Mouse (Mus musculus) thymus, adult 2 months (tissue): ENCODE measurements around the gene Rln3. TPM values are rescaled to one million over a fixed set of nuclear protein-coding genes. Genes with fewer than 3 reads are reported as not detected.

ENCODE experiments used
- DNase-seq: peaks from one replicate; pipeline ENCODE4 v3.0.0; 2021
- H3K27ac ChIP-seq: fragments of 200-500 bp; 2 replicates; pipeline ENCODE4 v1.5.1; 2012; ENCODE audit warnings: low read length, control low read depth; ENCODE audit not compliant: control insufficient read depth, insufficient read depth
- H3K27me3 ChIP-seq: fragments of 200-500 bp; 2 replicates; pipeline ENCODE4 v1.6.1; 2012; ENCODE audit warnings: mild to moderate bottlenecking, low read length, moderate library complexity, mixed read lengths; ENCODE audit not compliant: control insufficient read depth, insufficient read depth
- H3K36me3 ChIP-seq: fragments of 200-500 bp; 2 replicates; pipeline ENCODE4 v1.6.1; 2012; ENCODE audit warnings: mild to moderate bottlenecking, low read length, moderate library complexity; ENCODE audit not compliant: control insufficient read depth, insufficient read depth
- H3K4me1 ChIP-seq: fragments of 200-500 bp; replicated peaks from 2 replicates; pipeline ENCODE4 v1.6.1; 2012; ENCODE audit warnings: low read length; ENCODE audit not compliant: control insufficient read depth, insufficient read depth
- H3K4me3 ChIP-seq: fragments of 200-500 bp; 2 replicates; pipeline ENCODE4 v1.5.1; 2012; ENCODE audit warnings: mild to moderate bottlenecking, low read length, control low read depth, moderate library complexity; ENCODE audit not compliant: control insufficient read depth, insufficient read depth
- CTCF ChIP-seq: fragments of 200-500 bp; IDR thresholded peaks from 2 replicates; pipeline ENCODE4 v1.5.1; 2012; ENCODE audit warnings: mild to moderate bottlenecking, control low read depth, low read length, moderate library complexity, borderline replicate concordance; ENCODE audit not compliant: control insufficient read depth, poor library complexity, insufficient read depth; ENCODE audit errors: extremely low read depth
- POLR2A ChIP-seq: fragments of 200-500 bp; IDR thresholded peaks from 2 replicates; pipeline ENCODE4 v1.6.1; 2012; ENCODE audit warnings: mild to moderate bottlenecking, low read length, control low read depth, moderate library complexity; ENCODE audit not compliant: control insufficient read depth, poor library complexity, insufficient read depth; ENCODE audit errors: extremely low read depth
- WGBS: fragments of 180-500 bp; shearing (Covaris S2); methylation state at CpG from one replicate; pipeline ENCODE4 v1.1.7; 2018; 5-methylcytosine and 5-hydroxymethylcytosine counted together
- polyA plus RNA-seq: library from polyadenylated mRNA; depleted of rRNA; stranded (reverse); fragments of >200 nt; gene quantifications from 2 replicates; pipeline ENCODE4 v1.2.3, GENCODE M21; 2012

The Rln3 gene
- polyA plus RNA-seq, 1 experiment: 9.1 TPM

DNA sequence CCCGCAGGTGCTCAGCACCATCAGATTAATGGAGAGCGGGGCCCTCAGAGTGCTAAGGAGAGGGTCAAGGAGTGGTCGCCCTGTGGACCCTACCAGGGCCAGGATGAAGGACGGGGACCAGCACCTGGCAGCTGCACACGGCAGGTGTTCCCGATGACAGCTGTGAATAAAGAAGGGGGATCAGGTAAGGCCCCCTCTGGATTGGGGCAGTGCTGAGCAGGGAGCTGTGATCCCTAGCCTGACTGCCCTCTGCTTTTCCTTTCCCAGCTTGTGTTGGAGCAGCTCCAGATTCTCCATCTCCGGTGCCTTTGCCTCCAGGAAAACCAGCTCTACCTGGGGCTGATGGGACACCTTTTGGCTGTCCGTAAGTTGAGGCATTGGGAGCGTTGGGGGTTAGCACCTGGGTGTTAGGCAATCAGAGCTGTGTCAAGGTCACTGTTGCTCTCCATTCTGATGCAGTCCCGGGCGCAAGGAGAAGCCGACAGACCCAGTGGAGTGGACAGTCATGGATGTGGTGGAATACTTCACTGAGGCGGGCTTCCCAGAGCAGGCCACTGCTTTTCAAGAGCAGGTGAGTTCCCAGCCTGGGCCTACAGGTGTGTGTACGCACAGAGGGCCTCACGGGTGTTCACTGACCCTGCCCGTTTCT lies 45.6 kb downstream of the Rln3 start:
- WGBS: 88% methylated on average over 16 of the region's 16 CpGs
- no peak for TF ChIP-seq CTCF
- TF ChIP-seq POLR2A: no peak
- no peaks in the 10 kb centered on the region for H3K27me3 ChIP-seq
- peaks cover 37% of the 10 kb centered on the region for H3K4me1 ChIP-seq
- no peak overlapping the region for H3K27ac ChIP-seq
- H3K36me3 ChIP-seq: no peaks in the 10 kb centered on the region
- peak overlapping the region; percentile 97 for H3K4me3 ChIP-seq
- DNase-seq: no peak

DNA sequence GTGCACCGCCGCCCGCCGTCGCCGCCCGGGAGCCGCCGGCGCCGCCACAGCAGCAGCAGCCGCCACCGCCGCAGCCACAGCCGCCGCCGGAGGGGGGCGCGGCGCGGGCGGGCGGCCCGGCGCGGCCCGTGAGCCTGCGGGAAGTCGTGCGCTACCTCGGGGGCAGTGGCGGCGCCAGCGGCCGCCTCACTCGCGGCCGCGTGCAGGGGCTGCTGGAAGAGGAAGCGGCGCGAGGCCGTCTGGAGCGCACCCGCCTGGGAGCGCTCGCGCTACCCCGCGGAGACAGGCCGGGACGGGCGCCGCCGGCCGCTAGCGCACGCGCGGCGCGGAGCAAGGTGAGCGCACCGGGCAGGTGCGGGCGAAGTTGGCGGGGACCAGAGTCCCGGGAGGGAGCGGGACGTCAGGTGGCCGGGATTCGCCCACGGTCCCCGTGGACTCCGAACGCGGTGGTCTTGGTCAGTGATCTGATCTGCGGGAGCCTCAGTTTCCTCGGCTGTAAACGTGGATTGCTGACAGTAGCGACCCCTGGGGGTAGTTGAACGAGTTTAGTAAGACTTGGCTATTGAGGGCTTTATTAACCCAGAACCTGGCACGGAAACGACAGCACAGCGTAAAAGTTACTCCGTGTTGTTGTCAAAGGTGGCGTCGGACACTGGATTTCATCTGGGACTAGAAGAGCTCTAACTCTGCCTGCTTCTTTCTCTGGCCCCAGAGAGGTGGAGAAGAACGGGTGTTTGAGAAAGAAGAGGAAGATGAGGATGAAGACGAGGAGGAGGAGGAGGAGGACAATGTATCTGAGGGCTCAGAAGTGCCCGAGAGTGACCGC lies 46.4 kb downstream of the Rln3 start:
- WGBS: 18% methylated on average over 92 of the region's 92 CpGs
- H3K27me3 ChIP-seq: no peaks in the 10 kb centered on the region
- H3K27ac ChIP-seq: no peak overlapping the region
- peaks cover 32% of the 10 kb centered on the region for H3K4me1 ChIP-seq
- peak overlapping the region; percentile 97 for H3K4me3 ChIP-seq
- TF ChIP-seq POLR2A: 0 out of 2 replicates have a peak, but pooled peaks have one; percentile 38
- peak; percentile 82; the same call in 1 of the 2 replicates for TF ChIP-seq CTCF
- H3K36me3 ChIP-seq: no peaks in the 10 kb centered on the region
- peak; percentile 80 for DNase-seq

DNA sequence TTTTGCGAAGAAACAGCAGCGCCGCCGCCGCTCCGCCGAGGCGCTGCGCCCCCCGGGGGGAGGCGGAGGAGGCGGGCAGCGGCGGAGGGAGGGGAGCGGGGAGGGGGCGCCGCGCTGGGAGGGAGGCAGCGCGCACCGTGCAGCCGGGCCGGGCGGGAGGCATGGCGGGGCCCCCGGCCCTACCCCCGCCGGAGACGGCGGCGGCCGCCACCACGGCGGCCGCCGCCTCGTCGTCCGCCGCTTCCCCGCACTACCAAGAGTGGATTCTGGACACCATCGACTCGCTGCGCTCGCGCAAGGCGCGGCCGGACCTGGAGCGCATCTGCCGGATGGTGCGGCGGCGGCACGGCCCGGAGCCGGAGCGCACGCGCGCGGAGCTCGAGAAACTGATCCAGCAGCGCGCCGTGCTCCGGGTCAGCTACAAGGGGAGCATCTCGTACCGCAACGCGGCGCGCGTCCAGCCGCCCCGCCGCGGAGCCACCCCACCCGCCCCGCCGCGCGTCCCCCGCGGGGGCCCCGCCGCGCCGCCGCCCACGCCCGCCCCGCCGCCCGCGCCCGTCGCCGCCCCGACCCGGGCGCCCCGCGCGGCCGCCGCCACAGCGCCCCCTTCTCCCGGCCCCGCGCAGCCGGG lies 47.2 kb downstream of the Rln3 start, which contains the start of gene Samd1:
Gene Samd1 (plus strand): TSS at position 162 of the 631 bp plus-strand sequence.
- 13% methylated on average over 110 of the region's 112 CpGs for WGBS
- Histone ChIP-seq H3K36me3 (no peaks in the 10 kb centered on the region), H3K4me1 (peaks cover 25% of the 10 kb centered on the region), H3K27me3 (no peaks in the 10 kb centered on the region), H3K27ac (no peak within 1 kb of the TSS; the same call in 1 of the 2 replicates), H3K4me3 (peak within 1 kb of the TSS; percentile 97)
- peak; percentile 59 for DNase-seq
- no peak for TF ChIP-seq POLR2A
- TF ChIP-seq CTCF: no peak

DNA sequence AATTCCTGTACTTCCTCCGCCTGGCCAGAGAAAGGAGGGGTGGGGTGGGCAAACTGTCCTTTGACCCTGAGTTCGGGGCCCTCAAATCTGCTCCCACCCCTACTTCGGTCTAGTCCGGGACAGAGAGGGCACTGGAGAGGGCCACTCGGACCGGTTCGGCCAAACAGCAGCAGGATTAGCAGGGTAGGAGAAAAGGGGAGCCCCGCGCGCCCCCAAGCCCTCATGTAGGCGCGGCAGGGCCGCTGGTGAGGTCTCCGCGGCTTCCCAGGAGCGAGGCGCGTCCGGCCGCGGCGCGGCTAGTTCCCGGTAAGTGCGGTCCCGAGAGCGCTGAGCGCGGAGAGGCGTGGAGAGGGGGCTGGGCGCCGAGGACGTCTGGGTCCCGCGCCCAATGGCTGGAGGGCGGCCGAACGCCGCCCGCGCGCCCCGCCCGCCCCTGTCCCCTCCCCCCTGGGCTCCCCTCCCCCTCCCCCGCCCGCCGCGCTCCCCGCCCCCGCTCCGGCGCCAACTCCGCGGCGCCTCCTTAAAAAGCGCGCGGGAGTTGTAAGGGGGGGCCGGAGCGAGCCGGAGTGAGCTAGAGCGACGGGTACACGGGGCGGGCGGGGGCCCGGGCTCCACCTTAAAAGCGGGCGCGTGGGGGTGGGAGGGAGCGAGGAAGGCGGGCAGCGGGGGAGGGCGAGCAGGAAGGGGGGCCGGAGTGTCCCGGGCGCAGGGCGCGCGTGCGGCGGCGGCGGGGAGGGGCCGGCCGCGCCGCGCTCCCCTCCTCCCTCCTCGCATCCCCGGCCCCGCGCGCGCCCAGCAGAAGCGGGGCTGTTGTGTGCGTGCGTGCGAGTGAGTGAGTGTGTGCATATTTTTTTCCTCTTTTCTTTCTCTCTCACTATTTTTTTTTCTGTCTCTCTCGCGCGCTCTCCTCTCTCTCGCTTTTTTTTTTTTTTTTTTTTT lies 48.0 kb downstream of the Rln3 start:
- no peak overlapping the region; the same call in 1 of the 2 replicates for H3K27ac ChIP-seq
- DNase-seq: peak; percentile 75
- H3K27me3 ChIP-seq: no peaks in the 10 kb centered on the region
- peak overlapping the region; percentile 50 for H3K4me3 ChIP-seq
- H3K36me3 ChIP-seq: 0 out of 2 replicates have a peak, but pooled peaks cover under 1% of the 10 kb centered on the region
- WGBS: under 1% methylated on average over 68 of the region's 103 CpGs
- peaks cover 19% of the 10 kb centered on the region for H3K4me1 ChIP-seq
- 0 out of 2 replicates have a peak, but pooled peaks have one; percentile 40 for TF ChIP-seq POLR2A
- TF ChIP-seq CTCF: 0 out of 2 replicates have a peak, but pooled peaks have one; percentile 19

DNA sequence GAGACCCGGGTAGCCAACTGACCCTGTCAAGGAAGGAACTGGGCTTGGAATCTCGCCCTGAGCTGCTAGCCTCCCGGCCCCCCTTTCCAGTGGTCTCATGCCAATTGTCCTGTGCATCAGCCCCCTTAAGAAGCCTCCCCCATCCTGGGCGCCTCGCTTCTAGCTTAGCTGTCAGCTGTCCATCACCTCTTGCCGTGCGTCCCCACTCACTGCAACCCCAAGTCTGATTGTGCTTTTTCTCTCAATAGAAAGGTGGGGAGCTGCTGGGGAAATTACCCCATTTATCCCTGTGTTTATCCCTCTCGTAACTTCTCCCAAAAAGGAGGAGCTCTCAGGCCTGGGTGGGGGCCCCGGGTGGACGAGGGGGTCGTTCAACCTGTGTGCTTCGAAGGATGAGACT lies 48.8 kb downstream of the Rln3 start:
- Histone ChIP-seq H3K27ac (no peak overlapping the region), H3K27me3 (no peaks in the 10 kb centered on the region), H3K4me1 (peaks cover 19% of the 10 kb centered on the region), H3K4me3 (no peak overlapping the region), H3K36me3 (peaks cover 4% of the 10 kb centered on the region; the same call in 1 of the 2 replicates)
- DNase-seq: no peak
- 56% methylated on average over 12 of the region's 12 CpGs for WGBS
- TF ChIP-seq POLR2A: no peak
- no peak for TF ChIP-seq CTCF
